Mouse (Mus musculus) megakaryocyte, embryonic 14.5 days (primary cell): ENCODE data around the gene Ildr1.

Source experiments
- FLI1 ChIP-seq: IDR thresholded peaks from 2 replicates; pipeline ENCODE4 v1.6.1; 2012; ENCODE audit warnings: low read length, inconsistent platforms, mixed read lengths
- GATA1 ChIP-seq: IDR thresholded peaks from 3 replicates; pipeline ENCODE4 v1.6.1; 2012; ENCODE audit warnings: mixed read lengths, low read length, inconsistent platforms, borderline replicate concordance

DNA sequence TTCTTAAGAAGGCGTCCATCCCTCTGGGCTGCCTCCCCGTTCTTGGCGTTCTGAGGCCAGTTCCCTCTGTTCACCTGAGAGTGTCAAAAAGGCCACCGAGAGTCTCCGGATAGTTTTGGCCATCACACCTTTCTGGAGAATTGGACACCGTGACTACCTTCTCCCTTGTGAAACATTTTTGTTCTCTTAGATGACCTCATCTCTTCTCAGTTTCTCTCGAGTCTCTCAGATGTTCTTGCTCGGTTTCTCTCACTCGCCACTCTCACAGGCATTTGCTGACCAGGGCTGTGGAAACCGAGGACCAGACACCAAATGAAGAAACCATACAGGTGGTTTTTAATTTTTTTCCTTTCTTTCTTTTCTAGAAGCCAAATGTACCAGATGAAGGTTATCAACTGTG lies 32.4 kb upstream of the Ildr1 start:
- TF ChIP-seq FLI1 = no peak
- TF ChIP-seq GATA1 = no peak
